Mouse (Mus musculus) thymus, postnatal 36 days (tissue): ENCODE data around the gene Astn2.

Experiments
- DNase-seq, 2 experiments: peaks; one replicate each; pipeline ENCODE4 v3.0.0; 2022; ENCODE audit warnings: mixed read lengths in 2 of 2

Astn2 gene

DNA sequence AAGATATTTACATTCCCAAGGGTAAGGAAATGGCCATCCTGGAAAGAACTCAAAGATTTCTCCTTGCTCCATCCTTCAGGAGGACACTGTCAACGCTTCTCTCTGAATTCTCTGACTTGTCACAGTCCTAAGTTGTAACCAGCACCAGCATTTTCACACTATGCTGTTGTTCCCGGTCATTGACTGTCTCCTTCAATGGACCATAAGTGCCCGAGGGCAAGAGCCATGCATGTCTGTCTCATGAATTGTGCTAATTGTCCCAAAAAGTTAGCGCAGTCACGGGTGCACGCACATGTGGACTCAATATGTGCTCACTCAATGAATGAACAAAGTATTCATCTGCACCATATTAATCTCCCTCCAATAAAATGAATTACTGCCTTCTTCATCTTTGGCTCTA lies 741.2 kb downstream of the Astn2 start:
- DNase-seq: no peak

DNA sequence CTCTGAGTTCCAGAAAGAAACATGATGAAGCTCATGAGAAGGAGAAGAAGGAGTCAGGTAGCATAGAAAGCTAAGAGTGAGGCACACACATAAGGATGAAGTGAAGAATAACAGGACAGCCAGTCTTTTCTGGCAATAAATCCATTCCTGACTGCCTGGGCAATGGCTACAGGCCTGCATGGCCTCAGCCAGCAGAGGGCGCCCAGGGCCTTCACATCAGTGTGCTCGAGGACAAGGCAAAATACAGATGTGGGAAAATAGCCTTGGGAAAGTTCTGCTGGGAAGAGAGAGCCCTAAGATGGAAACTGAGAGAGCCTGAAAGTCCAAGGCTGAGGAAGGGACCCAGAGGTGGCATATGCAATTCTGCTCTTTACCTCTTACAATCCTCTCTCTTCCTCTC lies 749.7 kb downstream of the Astn2 start:
- DNase-seq: peak in 1 of 2 experiments; percentile 5

DNA sequence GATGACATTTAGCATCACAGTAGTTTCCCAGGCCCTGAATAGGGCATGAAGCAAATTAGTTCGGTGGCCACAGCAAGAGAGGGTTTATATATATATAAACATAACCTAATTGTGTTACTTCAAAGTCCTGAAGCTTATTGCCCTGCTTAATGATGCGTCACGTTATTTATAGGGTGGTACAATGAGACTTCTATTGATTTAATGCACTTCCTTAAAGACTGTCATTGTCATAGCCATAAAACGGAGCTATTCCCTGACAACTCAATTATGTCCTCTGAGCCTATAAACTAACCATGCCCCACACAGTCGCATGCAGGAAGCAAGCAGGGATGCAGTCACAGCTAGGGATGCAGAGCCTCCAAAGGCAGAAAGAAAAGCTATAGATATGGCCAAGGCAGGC lies 761.8 kb downstream of the Astn2 start:
- DNase-seq: no peak

DNA sequence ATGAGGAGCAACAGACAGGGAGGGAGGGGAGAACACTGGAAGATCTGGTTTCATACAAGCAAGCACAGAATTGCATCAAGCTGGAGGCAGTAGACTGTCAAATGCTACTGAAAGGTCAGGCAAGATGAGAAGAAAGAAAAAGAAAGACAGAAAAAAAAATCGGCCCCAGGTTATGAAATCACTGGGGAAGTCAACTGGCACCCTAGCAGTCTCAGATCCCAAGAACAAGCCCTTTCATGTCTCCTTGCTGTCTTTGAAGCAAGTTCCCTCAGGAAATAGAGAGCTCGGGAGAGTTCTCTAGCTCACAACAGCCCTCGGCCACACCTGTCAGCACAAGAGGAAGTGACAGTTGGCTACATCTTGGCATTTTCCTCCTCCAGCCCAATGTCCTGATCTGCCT lies 766.2 kb downstream of the Astn2 start:
- no peak for DNase-seq

DNA sequence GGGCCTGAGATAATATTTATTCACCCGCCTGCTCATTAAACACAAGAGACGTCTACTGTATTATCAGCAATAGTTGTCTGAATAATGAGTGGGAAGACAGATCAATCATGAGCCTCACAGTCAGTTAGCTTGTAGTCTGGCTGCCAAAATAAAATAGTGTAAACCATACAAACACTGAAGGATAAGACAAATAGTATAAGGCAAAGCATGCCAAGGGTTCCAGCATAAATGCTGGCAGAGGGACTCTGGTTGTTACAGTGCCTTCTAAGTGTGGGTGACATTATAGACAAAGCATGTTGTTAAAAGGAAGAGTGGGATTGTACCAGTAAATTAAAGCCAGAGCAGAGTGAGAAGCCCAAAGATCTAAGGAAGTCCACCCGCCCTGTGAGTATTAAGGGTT lies 784.3 kb downstream of the Astn2 start:
- no peak for DNase-seq

DNA sequence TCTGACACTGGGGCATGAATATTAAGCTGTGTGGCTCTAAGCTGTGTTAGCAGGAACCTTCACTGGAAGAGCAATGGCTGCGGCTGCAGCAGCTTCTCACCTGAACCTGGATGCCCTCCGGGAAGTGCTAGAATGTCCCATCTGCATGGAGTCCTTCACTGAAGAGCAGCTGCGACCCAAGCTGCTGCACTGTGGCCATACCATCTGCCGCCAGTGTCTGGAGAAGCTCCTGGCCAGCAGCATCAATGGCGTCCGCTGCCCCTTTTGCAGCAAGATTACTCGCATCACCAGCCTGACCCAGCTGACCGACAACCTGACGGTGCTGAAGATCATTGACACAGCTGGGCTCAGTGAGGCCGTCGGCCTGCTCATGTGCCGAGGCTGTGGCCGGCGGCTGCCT lies 791.3 kb downstream of the Astn2 start:
- DNase-seq: no peak

DNA sequence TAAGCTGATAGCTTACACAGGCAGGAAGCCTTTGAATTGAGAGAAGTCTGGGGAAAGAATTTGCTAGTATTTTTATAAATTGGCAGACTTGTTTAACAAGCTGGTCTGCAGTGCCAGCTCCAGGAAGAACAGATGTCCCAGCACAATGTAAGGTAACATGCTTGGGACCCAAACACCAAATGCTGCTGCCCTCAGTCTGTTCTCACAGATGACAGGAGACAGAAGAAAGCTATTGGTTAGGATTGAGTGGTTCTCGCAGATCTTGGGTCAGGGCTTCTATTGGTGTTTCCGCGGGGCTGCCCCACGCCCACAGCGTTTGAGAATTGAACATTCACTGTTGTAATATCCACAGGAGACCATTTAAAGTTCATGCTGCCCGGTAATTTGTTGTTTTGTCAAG lies 793.5 kb downstream of the Astn2 start:
- no peak for DNase-seq

DNA sequence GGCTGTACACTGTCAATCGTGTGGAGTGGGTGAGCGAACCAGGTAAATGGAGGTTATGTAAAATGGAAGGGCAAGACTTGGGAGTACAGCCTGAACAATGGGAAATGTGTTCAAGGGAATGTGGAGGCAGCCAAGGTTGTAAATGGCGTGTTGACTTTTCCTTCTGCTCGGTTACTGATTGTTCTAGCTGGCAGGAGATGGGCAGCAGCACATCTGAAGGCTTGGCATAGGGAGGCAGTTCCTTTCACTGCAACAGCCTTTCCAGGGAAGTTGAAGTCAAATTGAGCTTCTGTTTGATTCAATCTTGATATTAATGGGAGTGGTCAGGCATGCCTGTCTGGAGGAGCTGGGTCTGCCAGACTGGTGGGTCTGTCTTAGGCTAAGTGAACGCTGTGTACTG lies 794.1 kb downstream of the Astn2 start:
- DNase-seq: no peak

DNA sequence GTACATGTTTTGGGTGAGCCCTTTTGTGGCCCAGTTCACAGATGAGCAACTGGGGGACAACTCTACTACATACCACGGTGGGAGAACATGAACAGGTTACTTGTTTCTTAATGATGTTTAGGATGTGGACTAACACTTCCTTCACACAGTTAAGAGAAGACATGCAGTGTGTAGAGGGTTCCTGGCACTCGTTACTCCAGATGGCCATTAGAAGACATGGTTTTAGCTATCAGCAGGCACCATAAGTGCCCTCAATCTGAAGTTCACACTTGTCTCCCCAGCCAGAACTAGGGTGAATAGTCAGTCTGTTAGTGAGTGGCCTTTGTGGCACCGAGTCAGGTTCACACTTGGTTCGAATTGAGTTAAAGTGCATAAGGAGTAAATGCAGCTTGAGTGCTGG lies 796.3 kb downstream of the Astn2 start:
- DNase-seq: no peak

DNA sequence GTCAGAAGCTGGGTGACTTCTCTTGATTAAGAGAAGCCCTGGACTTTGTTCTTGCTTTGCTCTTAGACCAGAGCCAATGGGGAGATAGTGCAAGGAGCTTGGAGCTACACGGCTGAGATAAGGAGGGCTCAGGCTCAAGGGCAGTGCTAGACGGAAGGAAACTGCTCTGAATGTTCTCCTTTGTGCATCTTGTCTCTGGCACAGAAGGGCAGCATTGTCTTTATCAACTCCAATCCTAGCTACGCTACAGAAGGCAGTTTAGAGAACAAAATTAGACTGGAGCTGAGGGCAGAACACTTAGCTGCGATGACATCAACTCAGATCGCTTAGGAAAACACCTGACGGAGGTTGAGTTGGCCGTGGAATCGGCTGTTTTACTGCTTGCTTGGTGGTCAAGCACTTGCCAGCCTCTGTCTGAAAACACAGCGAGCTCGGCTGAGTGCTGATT lies 797.2 kb downstream of the Astn2 start:
- DNase-seq: no peak

DNA sequence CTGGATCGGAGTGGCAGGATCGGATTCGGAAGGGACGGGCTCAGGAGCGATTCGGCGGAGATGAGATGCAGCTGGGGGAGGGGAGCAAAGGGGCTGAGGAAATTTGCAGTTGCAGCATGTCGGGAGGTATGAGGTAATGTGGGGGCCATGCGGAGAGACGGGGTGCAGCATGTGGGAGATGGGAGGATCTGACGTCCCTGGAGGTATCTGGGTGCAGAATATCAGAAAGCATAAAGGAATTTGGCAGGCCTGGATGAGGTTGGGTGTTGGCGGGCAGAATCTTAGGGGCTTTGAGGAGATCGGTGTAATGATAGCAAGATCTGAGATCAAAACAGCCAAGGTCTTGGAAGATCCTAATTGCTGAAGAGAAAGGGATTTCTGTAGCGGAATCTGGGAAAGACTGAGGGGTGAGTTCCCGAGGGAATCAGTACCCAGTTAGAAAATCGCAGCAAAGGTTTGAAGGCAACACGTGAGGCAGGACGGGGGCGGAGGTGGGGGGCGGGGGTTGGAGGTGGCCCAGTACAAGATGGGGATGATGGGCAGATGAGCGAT lies 799.2 kb downstream of the Astn2 start:
- DNase-seq: no peak

DNA sequence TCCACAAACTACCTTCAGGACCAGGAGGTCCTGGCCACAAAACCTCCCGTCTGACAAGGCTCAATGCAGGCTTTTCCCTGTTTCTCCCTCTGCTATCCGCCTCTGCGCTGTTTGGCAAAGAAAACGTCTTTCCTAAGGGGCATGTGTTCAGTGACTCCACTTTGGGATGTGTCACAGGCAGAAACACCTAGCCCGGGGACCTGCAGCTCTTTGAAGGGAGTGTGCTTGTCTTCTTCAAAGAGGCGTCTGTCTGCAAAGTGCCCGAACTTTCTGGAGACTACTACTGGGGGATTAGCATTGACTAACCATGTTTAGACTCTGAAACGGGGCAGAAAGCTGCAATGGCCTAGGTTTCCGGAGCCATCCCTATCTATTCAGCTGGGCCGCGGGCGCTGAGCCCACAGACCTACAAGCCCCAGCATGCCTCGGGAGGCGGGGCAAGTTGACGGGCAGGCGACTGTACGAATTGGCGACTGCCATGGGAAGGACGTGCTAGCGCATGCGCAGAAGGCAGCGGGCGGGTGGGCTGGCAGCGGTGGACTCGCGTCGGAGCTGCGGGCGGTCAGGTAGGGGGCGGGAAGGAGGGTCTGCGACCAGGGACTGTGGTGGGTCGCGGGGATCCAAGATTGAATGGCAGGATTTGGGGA lies 799.8 kb downstream of the Astn2 start, which contains the start of gene Trim32:
Gene Trim32, plus strand, starts transcription at position 483 of the 647 bp plus-strand sequence.
- peak; percentile 98 to 100 for DNase-seq

DNA sequence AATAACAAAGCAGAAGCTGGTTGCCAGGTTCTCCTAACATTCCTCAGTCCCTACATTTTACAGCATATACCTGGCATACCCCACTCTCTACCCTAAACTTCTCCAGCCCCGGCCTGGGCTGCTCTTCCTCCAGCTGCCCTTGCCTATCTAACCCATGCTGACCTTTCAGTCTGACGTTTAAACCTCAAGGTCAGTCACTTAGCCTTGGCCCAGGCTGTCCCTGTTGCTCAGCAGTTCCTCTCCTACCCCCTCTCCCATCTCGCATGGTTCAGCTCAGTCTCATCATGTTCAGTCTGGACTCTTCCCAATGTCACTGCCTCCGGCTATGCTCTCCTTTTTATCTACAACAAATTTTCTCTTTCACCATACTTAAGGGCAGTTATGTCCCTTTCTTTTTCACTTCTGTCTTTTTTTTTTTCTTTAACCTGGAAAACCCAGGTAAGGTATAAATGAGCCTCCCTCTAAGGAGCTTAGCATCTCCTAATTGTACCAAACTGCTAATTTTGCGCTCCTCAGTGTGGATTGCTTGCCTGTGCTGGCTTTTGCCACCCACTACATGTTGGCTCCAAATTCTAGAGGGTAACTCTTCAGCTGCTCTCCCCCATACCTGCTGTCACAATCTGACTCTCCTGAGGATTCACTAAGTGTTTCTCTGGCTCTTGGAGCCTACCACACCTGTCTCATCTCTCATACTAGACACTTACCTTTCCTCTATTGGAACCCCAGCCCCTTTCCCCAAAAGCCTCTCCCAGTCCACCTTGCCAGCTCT lies 809.6 kb downstream of the Astn2 start:
- DNase-seq: no peak

DNA sequence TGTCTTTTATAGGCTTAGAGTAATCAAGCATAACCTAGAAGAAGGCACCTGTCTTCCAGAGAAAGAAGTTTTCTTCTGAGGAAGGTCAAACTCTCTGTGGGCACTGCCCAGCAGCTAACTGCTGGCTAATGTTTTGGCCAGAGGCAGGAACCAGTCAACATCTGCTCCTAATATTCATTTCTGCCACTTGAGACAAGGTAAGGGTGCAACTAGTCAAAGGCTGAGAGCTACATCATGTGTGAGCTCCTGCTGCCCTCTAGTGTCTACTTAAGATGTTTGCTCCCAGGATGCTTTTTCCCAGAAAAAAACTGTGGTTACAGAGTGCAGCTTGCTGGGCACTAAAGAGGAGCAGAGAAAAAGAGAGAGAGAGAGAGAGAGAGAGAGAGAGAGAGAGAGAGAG lies 814.6 kb downstream of the Astn2 start:
- DNase-seq: no peak

DNA sequence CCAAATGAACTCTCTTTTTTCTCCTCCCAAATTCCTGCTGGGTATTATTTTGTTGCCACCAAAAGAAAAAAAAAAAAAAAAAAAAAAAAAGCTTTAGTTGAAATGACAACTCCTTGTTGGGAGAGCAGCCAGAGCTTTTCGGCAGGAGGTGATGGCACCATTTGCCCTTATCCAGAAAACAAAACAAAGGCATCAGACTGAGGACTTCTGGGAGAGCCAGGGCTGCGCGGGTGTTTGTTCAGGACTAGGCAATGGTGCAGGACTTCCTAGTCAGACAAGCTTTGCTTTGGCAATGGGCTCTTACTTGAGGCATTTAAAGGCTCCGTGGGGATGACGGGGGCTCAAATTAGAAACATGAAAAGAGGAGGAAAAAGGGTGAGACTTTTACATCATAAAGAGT lies 817.5 kb downstream of the Astn2 start:
- no peak for DNase-seq

DNA sequence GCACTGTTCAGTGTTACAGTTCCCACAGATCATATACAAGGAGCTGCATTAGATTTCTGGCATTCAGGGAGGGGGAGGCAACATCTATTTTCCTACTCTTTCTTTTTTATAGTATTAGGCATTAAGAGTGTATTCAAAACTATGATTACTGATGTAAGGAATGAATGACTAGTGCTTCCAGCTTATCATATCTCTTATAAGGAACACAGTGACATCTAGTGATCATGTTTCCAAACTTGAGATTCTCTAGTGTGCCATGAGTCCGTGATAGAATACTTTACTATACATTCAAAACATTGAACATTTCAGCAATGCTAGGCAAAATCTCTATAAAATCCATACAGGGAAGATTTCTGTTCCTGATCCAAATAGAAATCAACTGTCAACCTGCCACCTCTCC lies 824.2 kb downstream of the Astn2 start:
- no peak for DNase-seq

DNA sequence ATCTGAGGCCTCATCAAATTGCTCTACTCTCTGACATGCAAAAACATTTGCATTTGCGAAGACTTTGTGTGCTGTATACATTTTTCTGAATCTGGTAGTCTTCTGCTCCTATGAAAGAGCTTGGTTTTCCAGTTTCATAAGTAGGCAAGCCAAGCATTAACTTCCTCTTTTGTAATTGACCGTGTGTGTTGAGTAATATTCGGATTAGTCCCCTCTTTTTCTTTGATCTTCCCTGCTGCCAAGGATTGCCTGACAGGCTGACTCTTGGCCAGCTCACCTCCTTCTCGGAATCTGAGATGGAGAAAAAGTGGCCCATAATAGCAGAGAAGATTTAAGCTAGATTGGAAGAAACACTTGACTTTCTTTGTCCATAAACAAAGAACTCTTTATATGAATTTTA lies 838.9 kb downstream of the Astn2 start:
- DNase-seq: no peak

DNA sequence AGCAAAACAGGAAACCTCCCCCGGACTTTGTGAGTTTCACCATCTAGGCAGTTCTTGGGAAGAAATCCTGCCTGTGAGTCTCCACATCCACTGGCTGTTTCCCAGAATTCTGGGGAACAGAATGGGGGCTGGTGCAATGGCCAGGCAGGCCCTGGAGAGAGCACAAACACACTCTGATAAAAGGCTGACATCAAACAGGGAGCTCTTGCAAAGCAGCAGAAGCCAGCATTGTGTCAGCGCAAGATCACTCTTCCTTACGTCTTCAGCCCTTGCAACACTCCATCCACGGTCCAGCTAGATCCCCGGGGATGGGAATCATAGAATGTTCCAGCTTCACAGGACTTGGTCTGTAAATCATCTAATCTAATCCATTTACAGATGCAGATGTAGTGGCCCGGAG lies 855.9 kb downstream of the Astn2 start:
- no peak for DNase-seq

DNA sequence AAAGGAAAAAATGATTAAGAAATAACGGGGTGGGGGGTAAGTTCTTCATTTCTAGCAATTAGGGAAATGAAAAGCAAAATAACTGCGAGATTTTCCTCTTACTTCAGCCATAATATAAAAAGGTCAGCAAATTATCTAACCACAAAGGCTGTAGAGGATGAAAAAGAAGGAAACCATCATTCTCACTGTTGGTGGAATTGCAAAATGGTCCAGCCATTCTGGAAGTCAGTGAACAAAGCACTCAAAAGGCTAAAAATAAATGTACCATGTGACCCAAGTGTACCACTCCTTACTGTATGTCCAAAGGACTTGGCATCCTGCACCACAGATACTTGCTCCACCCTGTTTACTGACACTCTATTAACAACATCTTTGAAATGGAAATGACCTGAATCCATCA lies 858.8 kb downstream of the Astn2 start:
- no peak for DNase-seq

DNA sequence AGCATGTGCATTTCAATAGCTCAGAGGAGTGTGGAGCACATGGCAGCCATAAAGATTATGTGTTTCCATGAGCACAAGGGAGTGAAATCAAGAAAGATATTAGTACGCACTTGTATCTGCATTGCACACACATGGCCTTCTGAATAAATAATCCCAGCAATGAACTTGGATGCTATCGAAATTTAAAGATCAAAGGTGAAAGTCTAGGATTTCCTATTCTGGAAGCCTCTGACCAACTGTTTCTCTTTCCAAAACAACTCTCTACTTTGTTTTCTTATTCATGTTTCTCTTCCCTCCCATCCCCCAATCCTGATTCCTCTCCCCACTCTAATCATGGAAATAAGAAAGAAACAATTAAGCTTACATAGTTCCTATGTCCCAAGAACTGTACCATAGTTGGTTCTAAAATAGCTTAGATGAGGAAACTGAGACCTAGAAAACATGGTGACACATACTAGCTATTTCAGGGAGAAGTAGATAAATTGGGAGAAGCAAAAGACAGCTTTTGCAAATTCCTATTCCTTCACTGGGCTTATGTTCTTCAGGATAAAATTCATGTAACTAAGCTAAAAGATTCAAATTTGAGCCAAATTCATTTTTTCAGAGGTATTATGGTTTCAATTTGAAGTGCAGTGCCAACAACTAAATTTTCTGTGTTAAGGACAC lies 872.2 kb downstream of the Astn2 start:
- DNase-seq: no peak

DNA sequence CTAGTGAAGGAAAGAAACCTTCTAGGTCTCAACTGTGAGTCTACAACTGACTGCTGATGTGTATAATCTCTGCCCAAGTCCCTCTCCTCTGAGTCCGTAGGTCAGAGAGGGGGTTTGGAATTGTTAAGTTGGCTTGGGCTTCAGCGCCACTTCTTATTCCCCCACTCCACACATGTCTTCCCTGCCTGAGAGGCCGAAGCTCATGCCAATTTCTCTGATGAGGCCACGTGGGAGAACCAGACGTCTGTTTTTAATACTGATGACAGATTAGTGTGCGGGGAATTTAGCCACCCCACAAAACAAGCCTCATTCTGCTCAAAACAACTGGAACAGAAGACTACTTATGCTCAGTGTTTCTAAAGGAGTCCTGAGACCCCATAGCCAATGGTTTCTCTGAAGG lies 872.8 kb downstream of the Astn2 start:
- no peak for DNase-seq

DNA sequence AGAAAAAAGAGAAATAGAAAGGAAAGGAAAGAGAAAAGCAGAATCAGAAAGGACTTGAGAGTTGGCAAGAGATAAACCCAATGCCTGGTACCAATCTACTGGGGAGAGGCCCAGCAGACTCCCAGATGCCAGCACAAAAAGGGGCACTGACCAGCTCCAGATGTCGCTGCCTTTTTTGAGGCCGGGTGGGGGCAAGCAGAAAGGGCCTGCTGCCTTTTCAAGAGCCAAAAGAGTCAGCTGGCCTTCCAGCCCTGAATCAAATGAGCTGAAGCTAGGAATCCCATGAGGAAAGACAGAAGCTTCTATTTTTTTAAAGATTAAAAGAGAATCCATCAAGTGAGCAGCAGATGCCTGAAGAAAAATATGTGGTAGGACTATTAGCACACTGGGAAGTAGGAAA lies 873.5 kb downstream of the Astn2 start:
- DNase-seq: no peak

DNA sequence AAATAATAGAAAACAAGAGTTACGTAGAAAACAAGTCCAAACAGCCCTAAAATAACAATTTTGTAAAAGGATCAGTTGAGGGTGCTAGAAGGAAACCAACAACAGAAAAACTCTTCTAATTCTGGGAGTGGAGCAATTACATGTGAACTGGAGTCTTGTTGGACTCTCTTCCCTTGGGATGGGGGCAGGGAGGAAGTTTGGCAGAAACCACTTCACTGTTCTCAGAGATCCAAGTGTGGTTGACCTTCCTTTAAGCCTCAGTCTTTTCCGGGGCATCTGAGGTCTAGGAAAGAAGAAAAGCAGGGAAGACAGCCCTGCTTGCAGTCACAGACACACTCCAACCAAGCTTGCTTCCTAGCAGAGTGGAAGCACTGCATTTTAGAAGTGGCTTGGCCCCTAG lies 896.3 kb downstream of the Astn2 start:
- DNase-seq: no peak

DNA sequence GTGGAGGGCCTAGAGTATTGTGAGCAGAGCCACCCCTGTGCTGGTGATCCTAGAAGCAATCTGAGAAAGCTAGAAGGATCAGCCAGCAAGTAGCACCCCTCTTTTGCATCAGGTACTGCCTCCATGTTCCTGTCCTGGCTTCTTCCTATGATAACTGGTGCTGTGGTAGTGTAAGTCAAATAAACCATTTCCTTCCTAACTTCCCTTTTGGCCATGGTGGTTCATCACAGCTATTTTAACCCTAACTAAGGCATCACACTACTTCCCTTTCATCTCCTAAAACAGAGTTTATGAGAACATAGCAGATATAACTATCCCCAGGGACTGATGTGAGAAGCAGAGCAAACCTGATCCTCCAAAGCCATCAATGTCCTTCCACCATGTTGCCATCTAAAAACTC lies 897.5 kb downstream of the Astn2 start:
- DNase-seq: no peak
